9 mouse cellular contexts compared by ENCODE assay signal in genomic region chr17:5377930-5378310, GRCm38 (mm10). TPM values are rescaled to one million over a fixed set of nuclear protein-coding genes. Genes with fewer than 3 reads are reported as not detected.
A peak's percentile ranks its signal among the peaks of the same experiment; 100 is the strongest.
DNase-seq lines count a peak whose midpoint lies in the region; ATAC-seq lines count a peak whose summit lies in the region.
"Had no signal": no experiment of that assay in that cellular context is flagged by ENCODE, and none has a peak within 500 bp of the region (broad histone marks: within the 10 kb centered on the region; RNA-seq: fewer than 3 reads in every experiment).

No protein-coding gene starts in this region.

- peak overlapping the region; percentile 24; the same call in 1 of the 2 replicates for H3K4me2 ChIP-seq in kidney, embryonic 15.5 days

- H3K4me3 ChIP-seq in kidney, embryonic 15.5 days (replicated peaks) = no peak overlapping the region

- ATAC-seq in kidney, embryonic 15.5 days (replicated peaks; ENCODE audit: low FRiP score) = no peak

- H3K9me3 ChIP-seq in kidney, embryonic 15.5 days (replicated peaks) = no peaks in the 10 kb centered on the region

- 0 out of 2 replicates have a peak, but pooled peaks cover 5% of the 10 kb centered on the region for H3K4me1 ChIP-seq in kidney, embryonic 15.5 days

- H3K27me3 ChIP-seq in kidney, embryonic 15.5 days = no peaks in the 10 kb centered on the region

- H3K36me3 ChIP-seq in kidney, embryonic 15.5 days = no peaks in the 10 kb centered on the region

- no peak overlapping the region for H3K9ac ChIP-seq in kidney, embryonic 15.5 days

- H3K27ac ChIP-seq in kidney, embryonic 15.5 days = no peak overlapping the region

- peak; percentile 29 for DNase-seq in adrenal gland, adult 2 months
- no peak for DNase-seq in adrenal gland, adult 18-20 months (ENCODE audit: low spot score in 2 of 2)
- DNase-seq in ovary, postnatal 36 days (ENCODE audit: low spot score) = peak; percentile 64
- DNase-seq in ovary, adult 18-20 months (ENCODE audit: low spot score) = no peak
- DNase-seq in thymus, adult 18-20 months = peak; percentile 14 to 25
- DNase-seq in heart, adult 11 months = no peak
- no peak for DNase-seq in left cerebral cortex, adult 9 months (ENCODE audit: low spot score in 2 of 2)

- WGBS in kidney, embryonic 15.5 days = 29% methylated on average over 7 of the region's 7 CpGs

RNA-seq across cellular contexts. Expression of gene Ldhal6b, which starts 40.6 kb away (rescaled TPM):
- under 1 TPM; 0.59 to 0.72 TPM for total RNA-seq in adrenal gland, adult 2 months (2021)
- polyA plus RNA-seq in adrenal gland, adult 2 months (2012; rRNA removed) = 0.11 and 0.50 TPM in 2 replicates
- total RNA-seq in adrenal gland, adult 18-20 months (2021) = under 1 TPM; 0.42 to 0.70 TPM
- not detected in 2 replicates for polyA plus RNA-seq in kidney, embryonic 15.5 days (2015; fragmentation: Nextera tagmentation; extraction: Ambion mirVana)
- polyA plus RNA-seq: heart, embryonic 14.5 days had no signal

Comparison
In these comparisons a context has a peak if more than half of its experiments do, and no peak if none do; other contexts are left out.
1. DNase-seq: peak in adrenal gland, adult 2 months (single experiment), ovary, postnatal 36 days (single experiment) and thymus, adult 18-20 months (2 of 2); none in adrenal gland, adult 18-20 months (0 of 2), ovary, adult 18-20 months (single experiment), heart, adult 11 months (single experiment) and left cerebral cortex, adult 9 months (0 of 2).